Mouse (Mus musculus) urinary bladder, postnatal 25 days (tissue): ENCODE data around the gene Nr1d1.

Experiments
- DNase-seq: peaks from one replicate; pipeline ENCODE4 v3.0.0; 2022; ENCODE audit warnings: low spot score

The Nr1d1 gene

GRCm38 (mm10) chr11:98736176-98736575 lies 39.0 kb downstream of the Nr1d1 start:
- no peak for DNase-seq

GRCm38 (mm10) chr11:98735111-98735510 lies 40.0 kb downstream of the Nr1d1 start:
- DNase-seq = no peak

- DNase-seq = no peak
Observed at GRCm38 (mm10) chr11:98734020-98734419, 41.1 kb downstream of the Nr1d1 start.

- no peak for DNase-seq
Observed at GRCm38 (mm10) chr11:98731134-98731533, 44.0 kb downstream of the Nr1d1 start.

- no peak for DNase-seq
Observed at GRCm38 (mm10) chr11:98730727-98731126, 44.4 kb downstream of the Nr1d1 start.

GRCm38 (mm10) chr11:98729119-98729588 lies 46.0 kb downstream of the Nr1d1 start, which contains the start of gene Med24:
Med24 (minus strand) TSS chr11:98729435.
- peak; percentile 62 for DNase-seq

GRCm38 (mm10) chr11:98725926-98726506 lies 49.1 kb downstream of the Nr1d1 start:
- no peak for DNase-seq

GRCm38 (mm10) chr11:98723098-98723497 lies 52.0 kb downstream of the Nr1d1 start:
- no peak for DNase-seq

GRCm38 (mm10) chr11:98721458-98722226 lies 53.5 kb downstream of the Nr1d1 start:
- DNase-seq = no peak

- DNase-seq = no peak
Observed at GRCm38 (mm10) chr11:98720756-98721155, 54.4 kb downstream of the Nr1d1 start.
